Mouse (Mus musculus) heart, adult 2 months (tissue): ENCODE data around the gene Plcg1. TPM values are rescaled to one million over a fixed set of nuclear protein-coding genes. Genes with fewer than 3 reads are reported as not detected.
A peak's percentile ranks its signal among the peaks of the same experiment; 100 is the strongest.

ENCODE experiments used
- DNase-seq, 2 experiments: peaks; one replicate each; pipeline ENCODE4 v3.0.0; 2021
- H3K27ac ChIP-seq: fragments of 200-600 bp; 2 replicates; pipeline ENCODE4 v1.8.1; 2022
- H3K27me3 ChIP-seq: fragments of 200-500 bp; 2 replicates; pipeline ENCODE4 v1.6.1; 2012; ENCODE audit warnings: mild to moderate bottlenecking, low read length, inconsistent platforms, mixed read lengths; ENCODE audit not compliant: control insufficient read depth, insufficient read depth
- H3K36me3 ChIP-seq: fragments of 200-500 bp; 2 replicates; pipeline ENCODE4 v1.6.1; 2012; ENCODE audit warnings: low read length, inconsistent platforms; ENCODE audit not compliant: control insufficient read depth, insufficient read depth
- H3K4me1 ChIP-seq: fragments of 200-500 bp; 2 replicates; pipeline ENCODE4 v1.6.1; 2011; ENCODE audit warnings: low read length; ENCODE audit not compliant: control insufficient read depth, insufficient read depth
- H3K4me3 ChIP-seq: fragments of 200-600 bp; 2 replicates; pipeline ENCODE4 v1.8.1; 2022
- H3K79me2 ChIP-seq: fragments of 200-500 bp; replicated peaks from 2 replicates; pipeline ENCODE4 v1.6.1; 2012; ENCODE audit warnings: mild to moderate bottlenecking, inconsistent platforms, low read length, moderate library complexity, mixed read lengths; ENCODE audit not compliant: control insufficient read depth, insufficient read depth
- H3K9ac ChIP-seq: fragments of 200-500 bp; 2 replicates; pipeline ENCODE4 v1.6.1; 2012; ENCODE audit warnings: low read depth, mild to moderate bottlenecking, control low read depth, inconsistent platforms, low read length, mixed read lengths
- CTCF ChIP-seq: fragments of 200-600 bp; IDR thresholded peaks from 2 replicates; pipeline ENCODE4 v1.8.1; 2022; ENCODE audit warnings: antibody characterized with exemption, mild to moderate bottlenecking, moderate library complexity
- EP300 ChIP-seq: fragments of 200-500 bp; IDR thresholded peaks from 2 replicates; pipeline ENCODE4 v1.6.1; 2011; ENCODE audit warnings: low read depth, low read length, control low read depth; ENCODE audit not compliant: insufficient read depth
- POLR2A ChIP-seq: fragments of 200-500 bp; IDR thresholded peaks from 2 replicates; pipeline ENCODE4 v1.6.1; 2011; ENCODE audit warnings: mild to moderate bottlenecking, low read depth, low read length, control low read depth; ENCODE audit not compliant: insufficient read depth
- WGBS: fragments of 180-500 bp; shearing (Covaris S2); methylation state at CpG from one replicate; pipeline ENCODE4 v1.1.7; 2018; 5-methylcytosine and 5-hydroxymethylcytosine counted together
- intact Hi-C: fragments of 180-260 bp; cut with DNase I; formaldehyde crosslinking; loops from one replicate; pipeline ENCODE4 v1.15.1; 2025
- polyA plus RNA-seq: library from polyadenylated mRNA; depleted of rRNA; stranded (reverse); fragments of >200 nt; gene quantifications from 2 replicates; pipeline ENCODE4 v1.2.3, GENCODE M21; 2012
- total RNA-seq, 2 experiments: library from RNA; stranded (reverse); gene quantifications; 2 replicates each; pipeline ENCODE4 v1.2.3; 2021

Plcg1 gene
- total and polyA plus RNA-seq, 3 experiments = 45.8 to 67.2 (median 56.4) TPM

- TF ChIP-seq POLR2A = no peak
- no peak overlapping the region for H3K9ac ChIP-seq
- no peak overlapping the region for H3K27ac ChIP-seq
- peaks cover 25% of the 10 kb centered on the region for H3K36me3 ChIP-seq
- peak; percentile 4 to 20 for DNase-seq
- H3K79me2 ChIP-seq = no peaks in the 10 kb centered on the region; the same call in 1 of the 2 replicates
- intact Hi-C loops = loop anchor here (2.0 kb wide), 1 partner anchor 19 kb away; no protein-coding TSS in a partner anchor
- H3K4me1 ChIP-seq = peaks cover 25% of the 10 kb centered on the region
- no peaks in the 10 kb centered on the region for H3K27me3 ChIP-seq
- 84% methylated on average over 8 of the region's 8 CpGs for WGBS
- no peak overlapping the region for H3K4me3 ChIP-seq
These were observed 40.5 kb downstream of the Plcg1 start for GRCm38 (mm10) chr2:160771325-160772276.

GRCm38 (mm10) chr2:160778034-160778433 lies 46.9 kb downstream of the Plcg1 start:
- H3K27ac ChIP-seq = no peak overlapping the region
- no peak for DNase-seq
- no peaks in the 10 kb centered on the region for H3K79me2 ChIP-seq
- no peaks in the 10 kb centered on the region; the same call in 1 of the 2 replicates for H3K4me1 ChIP-seq
- no peak overlapping the region for H3K9ac ChIP-seq
- peaks cover 4% of the 10 kb centered on the region; the same call in 1 of the 2 replicates for H3K36me3 ChIP-seq
- no peak overlapping the region for H3K4me3 ChIP-seq
- 71% methylated on average over 2 of the region's 2 CpGs for WGBS
- intact Hi-C loops = no loop called here
- H3K27me3 ChIP-seq = no peaks in the 10 kb centered on the region
- TF ChIP-seq CTCF (no peak), POLR2A (no peak)

- no peak overlapping the region for H3K4me3 ChIP-seq
- H3K4me1 ChIP-seq = no peaks in the 10 kb centered on the region; the same call in 1 of the 2 replicates
- no peak for TF ChIP-seq CTCF
- no peak for TF ChIP-seq POLR2A
- no peak for TF ChIP-seq EP300
- peaks cover under 1% of the 10 kb centered on the region; the same call in 1 of the 2 replicates for H3K36me3 ChIP-seq
- H3K79me2 ChIP-seq = no peaks in the 10 kb centered on the region
- no peak overlapping the region for H3K9ac ChIP-seq
- no peak for DNase-seq
- no peak overlapping the region for H3K27ac ChIP-seq
- no peaks in the 10 kb centered on the region for H3K27me3 ChIP-seq
- intact Hi-C loops = no loop called here
- 92% methylated on average over 13 of the region's 13 CpGs for WGBS
These were observed 49.2 kb downstream of the Plcg1 start for GRCm38 (mm10) chr2:160780154-160780833.

- intact Hi-C loops = no loop called here
- WGBS = 90% methylated on average over 2 of the region's 2 CpGs
- H3K27ac ChIP-seq = no peak overlapping the region
- H3K36me3 ChIP-seq = peaks cover under 1% of the 10 kb centered on the region; the same call in 1 of the 2 replicates
- no peak overlapping the region for H3K9ac ChIP-seq
- DNase-seq = no peak
- no peak overlapping the region for H3K4me3 ChIP-seq
- TF ChIP-seq EP300 (no peak), CTCF (no peak), POLR2A (no peak)
- no peaks in the 10 kb centered on the region for H3K27me3 ChIP-seq
- H3K79me2 ChIP-seq = no peaks in the 10 kb centered on the region
- H3K4me1 ChIP-seq = no peaks in the 10 kb centered on the region; the same call in none of the 2 replicates
These were observed 49.7 kb downstream of the Plcg1 start for GRCm38 (mm10) chr2:160780834-160781219.

GRCm38 (mm10) chr2:160786333-160786732 lies 55.2 kb downstream of the Plcg1 start:
- Histone ChIP-seq H3K4me1 (peaks cover 9% of the 10 kb centered on the region), H3K36me3 (peaks cover 15% of the 10 kb centered on the region), H3K79me2 (peaks cover 2% of the 10 kb centered on the region), H3K9ac (no peak overlapping the region), H3K27me3 (no peaks in the 10 kb centered on the region), H3K4me3 (no peak overlapping the region), H3K27ac (peak overlapping the region; percentile 8; the same call in 1 of the 2 replicates)
- DNase-seq = no peak
- TF ChIP-seq EP300 (no peak), POLR2A (no peak), CTCF (no peak)
- intact Hi-C loops = no loop called here
- WGBS = 69% methylated on average over 1 of the region's 1 CpGs
